In genomic region chr12:28432729-28433067, GRCm38 (mm10) we compare ENCODE assay signal across 12 mouse cellular contexts.
DNase-seq lines count a peak whose midpoint lies in the region; ATAC-seq and TF ChIP-seq lines count a peak whose summit lies in the region.
"Had no signal": no experiment of that assay in that cellular context is flagged by ENCODE, and none has a peak within 500 bp of the region (broad histone marks: within the 10 kb centered on the region; RNA-seq: fewer than 3 reads in every experiment).

No protein-coding gene starts in this region.

- no peak overlapping the region for H3K4me3 ChIP-seq in hindbrain, embryonic 10.5 days
- no peak overlapping the region for H3K4me3 ChIP-seq in hindbrain, postnatal 0 days (ENCODE audit: low read length)
- H3K4me3 ChIP-seq in neural tube, embryonic 13.5 days = no peak overlapping the region
- no peak overlapping the region for H3K4me3 ChIP-seq in forebrain, embryonic 16.5 days (replicated peaks; ENCODE audit: low read length)
- no peak overlapping the region for H3K4me3 ChIP-seq in limb, embryonic 13.5 days

- H3K9ac ChIP-seq in hindbrain, postnatal 0 days (replicated peaks; ENCODE audit: low read length) = no peak overlapping the region
- H3K9ac ChIP-seq in neural tube, embryonic 13.5 days = 0 out of 2 replicates have a peak overlapping the region, but pooled peaks have one; percentile 12
- H3K9ac ChIP-seq in forebrain, embryonic 16.5 days (replicated peaks; ENCODE audit: low read depth, low read length) = no peak overlapping the region
- no peak overlapping the region for H3K9ac ChIP-seq in limb, embryonic 13.5 days
- H3K9ac ChIP-seq: embryonic facial prominence, embryonic 15.5 days had no signal

- DNase-seq in hindbrain, embryonic 10.5 days (ENCODE audit: low spot score) = no peak
- no peak for DNase-seq in hindbrain, postnatal 0 days (ENCODE audit: low spot score)
- no peak for DNase-seq in neural tube, embryonic 10.5 days (ENCODE audit: extremely low spot score, low spot score)
- DNase-seq in urinary bladder, postnatal 4 days (ENCODE audit: low spot score in 2 of 2) = no peak
- DNase-seq in adrenal gland, adult 18-20 months (ENCODE audit: low spot score in 2 of 2) = no peak

- 85% methylated on average over 3 of the region's 3 CpGs for WGBS in hindbrain, embryonic 10.5 days
- WGBS in hindbrain, postnatal 0 days = 80% methylated on average over 3 of the region's 3 CpGs
- 90% methylated on average over 3 of the region's 3 CpGs for WGBS in neural tube, embryonic 13.5 days
- 76% methylated on average over 3 of the region's 3 CpGs for WGBS in forebrain, embryonic 16.5 days
- WGBS in limb, embryonic 13.5 days = 83% methylated on average over 3 of the region's 3 CpGs

- H3K27ac ChIP-seq in hindbrain, embryonic 10.5 days = peak overlapping the region; percentile 75
- no peak overlapping the region for H3K27ac ChIP-seq in hindbrain, postnatal 0 days
- 0 out of 2 replicates have a peak overlapping the region, but pooled peaks have one; percentile 33 for H3K27ac ChIP-seq in neural tube, embryonic 13.5 days (replicated peaks)
- no peak overlapping the region; the same call in 1 of the 2 replicates for H3K27ac ChIP-seq in forebrain, embryonic 16.5 days (ENCODE audit: low read length)
- no peak overlapping the region for H3K27ac ChIP-seq in limb, embryonic 13.5 days
- H3K27ac ChIP-seq: stomach, postnatal 0 days had no signal

- ATAC-seq in hindbrain, postnatal 0 days = no peak
- ATAC-seq in neural tube, embryonic 13.5 days (ENCODE audit: low read depth) = no peak
- peak; percentile 47 for ATAC-seq in forebrain, embryonic 16.5 days
- 0 out of 2 replicates have a peak, but pooled peaks have one; percentile 15 for ATAC-seq in limb, embryonic 13.5 days (ENCODE audit: low FRiP score, low read depth)

- peaks cover 15% of the 10 kb centered on the region for H3K4me1 ChIP-seq in hindbrain, embryonic 10.5 days (replicated peaks)
- H3K4me1 ChIP-seq in hindbrain, postnatal 0 days (ENCODE audit: insufficient read depth, low read length) = no peaks in the 10 kb centered on the region; the same call in 1 of the 2 replicates
- H3K4me1 ChIP-seq in neural tube, embryonic 13.5 days (replicated peaks) = peaks cover 11% of the 10 kb centered on the region
- H3K4me1 ChIP-seq in forebrain, embryonic 16.5 days (replicated peaks; ENCODE audit: control insufficient read depth, insufficient read depth, low read length) = peaks cover 13% of the 10 kb centered on the region
- peaks cover 6% of the 10 kb centered on the region; the same call in 1 of the 2 replicates for H3K4me1 ChIP-seq in limb, embryonic 13.5 days

- no peaks in the 10 kb centered on the region for H3K36me3 ChIP-seq in hindbrain, embryonic 10.5 days
- no peaks in the 10 kb centered on the region for H3K36me3 ChIP-seq in hindbrain, postnatal 0 days (ENCODE audit: insufficient read depth, low read length)
- no peaks in the 10 kb centered on the region for H3K36me3 ChIP-seq in neural tube, embryonic 13.5 days
- no peaks in the 10 kb centered on the region for H3K36me3 ChIP-seq in forebrain, embryonic 16.5 days (ENCODE audit: control insufficient read depth, insufficient read depth)
- no peaks in the 10 kb centered on the region for H3K36me3 ChIP-seq in limb, embryonic 13.5 days
- H3K36me3 ChIP-seq: embryonic facial prominence, embryonic 15.5 days; heart, embryonic 12.5 days; limb, embryonic 15.5 days had no signal

- TF ChIP-seq CTCF in hindbrain, postnatal 0 days (IDR thresholded peaks at IDR 0.05; ENCODE audit: low read depth) = no peak

- no peaks in the 10 kb centered on the region for H3K27me3 ChIP-seq in hindbrain, embryonic 10.5 days (ENCODE audit: insufficient read depth, poor library complexity, severe bottlenecking)
- H3K27me3 ChIP-seq in hindbrain, postnatal 0 days (ENCODE audit: insufficient read depth, low read length) = no peaks in the 10 kb centered on the region
- no peaks in the 10 kb centered on the region for H3K27me3 ChIP-seq in neural tube, embryonic 13.5 days
- no peaks in the 10 kb centered on the region for H3K27me3 ChIP-seq in forebrain, embryonic 16.5 days (replicated peaks; ENCODE audit: control insufficient read depth, insufficient read depth, low read length)
- H3K27me3 ChIP-seq in limb, embryonic 13.5 days = no peaks in the 10 kb centered on the region
- H3K27me3 ChIP-seq: embryonic facial prominence, embryonic 15.5 days; heart, embryonic 12.5 days; limb, embryonic 15.5 days had no signal

- peaks cover 6% of the 10 kb centered on the region; the same call in 1 of the 2 replicates for H3K9me3 ChIP-seq in hindbrain, embryonic 10.5 days
- H3K9me3 ChIP-seq in hindbrain, postnatal 0 days (ENCODE audit: low read length) = no peaks in the 10 kb centered on the region
- no peaks in the 10 kb centered on the region for H3K9me3 ChIP-seq in neural tube, embryonic 13.5 days
- H3K9me3 ChIP-seq in forebrain, embryonic 16.5 days (ENCODE audit: control insufficient read depth, low read length) = peaks cover 5% of the 10 kb centered on the region; the same call in 1 of the 2 replicates
- peaks cover 8% of the 10 kb centered on the region; the same call in 1 of the 2 replicates for H3K9me3 ChIP-seq in limb, embryonic 13.5 days
- H3K9me3 ChIP-seq: embryonic facial prominence, embryonic 15.5 days; limb, embryonic 15.5 days had no signal

- H3K4me2 ChIP-seq in hindbrain, postnatal 0 days (ENCODE audit: low read depth, low read length) = no peak overlapping the region
- no peak overlapping the region for H3K4me2 ChIP-seq in neural tube, embryonic 13.5 days
- no peak overlapping the region for H3K4me2 ChIP-seq in forebrain, embryonic 16.5 days (ENCODE audit: low read length)
- H3K4me2 ChIP-seq in limb, embryonic 13.5 days (replicated peaks) = no peak overlapping the region

Comparison
In these comparisons a context has a peak if more than half of its experiments do, and no peak if none do; other contexts are left out.
1. H3K27ac ChIP-seq: peak in hindbrain, embryonic 10.5 days (single experiment) and neural tube, embryonic 13.5 days (single experiment); none in hindbrain, postnatal 0 days (single experiment), forebrain, embryonic 16.5 days (single experiment) and limb, embryonic 13.5 days (single experiment).
2. ATAC-seq: peak in forebrain, embryonic 16.5 days (single experiment) and limb, embryonic 13.5 days (single experiment); none in hindbrain, postnatal 0 days (single experiment) and neural tube, embryonic 13.5 days (single experiment).